Mouse (Mus musculus): ENCODE results near the gene Ndufs8. TPM values are rescaled to one million over a fixed set of nuclear protein-coding genes. Genes with fewer than 3 reads are reported as not detected.

Gene Ndufs8
- polyA plus RNA-seq, 1 experiment, result 58.3 TPM

GRCm38 (mm10) chr19:3927989-3928388 lies 15.4 kb upstream of the Ndufs8 start:
- Histone ChIP-seq H3K4me3 (replicated peaks; ENCODE audit: control insufficient read depth, low read depth, low read length) (peak overlapping the region; percentile 15), H3K4me1 (ENCODE audit: control insufficient read depth, insufficient read depth, low read length) (peaks cover 21% of the 10 kb centered on the region), H3K27ac (ENCODE audit: control insufficient read depth, insufficient read depth, low read depth, low read length, poor library complexity) (peak overlapping the region; percentile 5)
- TF ChIP-seq POLR2A (IDR thresholded peaks at IDR 0.05; ENCODE audit: borderline replicate concordance, control insufficient read depth, low read depth, low read length) (no peak), CTCF (IDR thresholded peaks at IDR 0.05; ENCODE audit: control insufficient read depth, insufficient read depth, low read length) (no peak)
- WGBS, result 51% methylated on average over 4 of the region's 4 CpGs

- Histone ChIP-seq H3K4me1 (ENCODE audit: control insufficient read depth, insufficient read depth, low read length) (peaks cover 20% of the 10 kb centered on the region), H3K4me3 (replicated peaks; ENCODE audit: control insufficient read depth, low read depth, low read length) (no peak overlapping the region), H3K27ac (ENCODE audit: control insufficient read depth, insufficient read depth, low read depth, low read length, poor library complexity) (peak overlapping the region; percentile 2; the same call in 1 of the 2 replicates)
- TF ChIP-seq POLR2A (IDR thresholded peaks at IDR 0.05; ENCODE audit: borderline replicate concordance, control insufficient read depth, low read depth, low read length), result no peak
- TF ChIP-seq CTCF (IDR thresholded peaks at IDR 0.05; ENCODE audit: control insufficient read depth, insufficient read depth, low read length), result no peak
- WGBS, result 81% methylated on average over 6 of the region's 6 CpGs
These were observed 14.1 kb upstream of the Ndufs8 start for GRCm38 (mm10) chr19:3926685-3927084.

- TF ChIP-seq POLR2A (IDR thresholded peaks at IDR 0.05; ENCODE audit: borderline replicate concordance, control insufficient read depth, low read depth, low read length), result no peak
- peak; percentile 41; the same call in 1 of the 2 replicates for TF ChIP-seq CTCF (IDR thresholded peaks at IDR 0.05; ENCODE audit: control insufficient read depth, insufficient read depth, low read length)
- WGBS, result 38% methylated on average over 3 of the region's 3 CpGs
- Histone ChIP-seq H3K27ac (ENCODE audit: control insufficient read depth, insufficient read depth, low read depth, low read length, poor library complexity) (peak overlapping the region; percentile 2; the same call in 1 of the 2 replicates), H3K4me1 (ENCODE audit: control insufficient read depth, insufficient read depth, low read length) (peaks cover 20% of the 10 kb centered on the region), H3K4me3 (replicated peaks; ENCODE audit: control insufficient read depth, low read depth, low read length) (no peak overlapping the region)
These were observed 13.7 kb upstream of the Ndufs8 start for GRCm38 (mm10) chr19:3926279-3926678.

- WGBS, result 78% methylated on average over 6 of the region's 6 CpGs
- H3K27ac ChIP-seq (ENCODE audit: control insufficient read depth, insufficient read depth, low read depth, low read length, poor library complexity), result no peak overlapping the region
- TF ChIP-seq CTCF (IDR thresholded peaks at IDR 0.05; ENCODE audit: control insufficient read depth, insufficient read depth, low read length) (no peak), POLR2A (IDR thresholded peaks at IDR 0.05; ENCODE audit: borderline replicate concordance, control insufficient read depth, low read depth, low read length) (no peak)
- peaks cover 18% of the 10 kb centered on the region for H3K4me1 ChIP-seq (ENCODE audit: control insufficient read depth, insufficient read depth, low read length)
- no peak overlapping the region for H3K4me3 ChIP-seq (replicated peaks; ENCODE audit: control insufficient read depth, low read depth, low read length)
These were observed 13.3 kb upstream of the Ndufs8 start for GRCm38 (mm10) chr19:3925859-3926258.

GRCm38 (mm10) chr19:3924868-3925267 lies 12.3 kb upstream of the Ndufs8 start:
- H3K27ac ChIP-seq (ENCODE audit: control insufficient read depth, insufficient read depth, low read depth, low read length, poor library complexity), result peak overlapping the region; percentile 78
- WGBS, result 67% methylated on average over 7 of the region's 7 CpGs
- H3K4me3 ChIP-seq (replicated peaks; ENCODE audit: control insufficient read depth, low read depth, low read length), result no peak overlapping the region
- no peak for TF ChIP-seq CTCF (IDR thresholded peaks at IDR 0.05; ENCODE audit: control insufficient read depth, insufficient read depth, low read length)
- TF ChIP-seq POLR2A (IDR thresholded peaks at IDR 0.05; ENCODE audit: borderline replicate concordance, control insufficient read depth, low read depth, low read length), result no peak
- peaks cover 16% of the 10 kb centered on the region for H3K4me1 ChIP-seq (ENCODE audit: control insufficient read depth, insufficient read depth, low read length)

- 52% methylated on average over 8 of the region's 8 CpGs for WGBS
- H3K4me3 ChIP-seq (replicated peaks; ENCODE audit: control insufficient read depth, low read depth, low read length), result no peak overlapping the region
- TF ChIP-seq POLR2A (IDR thresholded peaks at IDR 0.05; ENCODE audit: borderline replicate concordance, control insufficient read depth, low read depth, low read length), result no peak
- peak overlapping the region; percentile 78 for H3K27ac ChIP-seq (ENCODE audit: control insufficient read depth, insufficient read depth, low read depth, low read length, poor library complexity)
- peaks cover 16% of the 10 kb centered on the region for H3K4me1 ChIP-seq (ENCODE audit: control insufficient read depth, insufficient read depth, low read length)
These were observed 11.6 kb upstream of the Ndufs8 start for GRCm38 (mm10) chr19:3924190-3924589.

- WGBS, result 25% methylated on average over 13 of the region's 13 CpGs
- Histone ChIP-seq H3K4me1 (ENCODE audit: control insufficient read depth, insufficient read depth, low read length) (peaks cover 14% of the 10 kb centered on the region), H3K27ac (ENCODE audit: control insufficient read depth, insufficient read depth, low read depth, low read length, poor library complexity) (peak overlapping the region; percentile 78), H3K4me3 (replicated peaks; ENCODE audit: control insufficient read depth, low read depth, low read length) (no peak overlapping the region)
- TF ChIP-seq POLR2A (IDR thresholded peaks at IDR 0.05; ENCODE audit: borderline replicate concordance, control insufficient read depth, low read depth, low read length), result peak; percentile 58; the same call in 1 of the 2 replicates
- no peak for TF ChIP-seq CTCF (IDR thresholded peaks at IDR 0.05; ENCODE audit: control insufficient read depth, insufficient read depth, low read length)
These were observed 11.0 kb upstream of the Ndufs8 start for GRCm38 (mm10) chr19:3923586-3923985.

- TF ChIP-seq POLR2A (IDR thresholded peaks at IDR 0.05; ENCODE audit: borderline replicate concordance, control insufficient read depth, low read depth, low read length) (0 out of 2 replicates have a peak, but pooled peaks have one; percentile 33), CTCF (IDR thresholded peaks at IDR 0.05; ENCODE audit: control insufficient read depth, insufficient read depth, low read length) (no peak)
- Histone ChIP-seq H3K4me3 (replicated peaks; ENCODE audit: control insufficient read depth, low read depth, low read length) (no peak overlapping the region), H3K27ac (ENCODE audit: control insufficient read depth, insufficient read depth, low read depth, low read length, poor library complexity) (peak overlapping the region; percentile 78), H3K4me1 (ENCODE audit: control insufficient read depth, insufficient read depth, low read length) (peaks cover 14% of the 10 kb centered on the region)
- WGBS, result 29% methylated on average over 10 of the region's 10 CpGs
These were observed 10.2 kb upstream of the Ndufs8 start for GRCm38 (mm10) chr19:3922661-3923371.
